Mouse (Mus musculus): ENCODE results near the gene Bcl7b. TPM values are rescaled to one million over a fixed set of nuclear protein-coding genes. Genes with fewer than 3 reads are reported as not detected.

Bcl7b gene
- polyA plus RNA-seq, 1 experiment: 50.3 TPM

DNA sequence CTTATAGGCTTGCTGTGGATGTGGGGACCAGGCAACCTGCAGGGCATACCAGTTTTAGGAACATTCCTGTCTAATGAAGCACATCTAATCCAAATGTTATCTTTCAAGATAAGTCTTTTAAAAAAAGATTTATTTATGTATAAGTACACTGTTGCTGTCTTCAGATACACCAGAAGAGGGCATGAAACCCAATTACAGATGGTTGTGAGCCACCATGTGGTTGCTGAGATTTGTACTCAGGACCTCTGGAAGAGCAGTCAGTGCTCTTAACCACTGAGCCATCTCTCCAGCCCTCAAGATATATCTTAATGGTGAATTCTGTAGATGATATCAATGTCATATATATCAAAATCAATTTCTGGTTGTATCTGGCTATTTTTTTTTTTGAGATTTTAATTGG is 22.1 kb upstream of the Bcl7b start:
- peaks cover 21% of the 10 kb centered on the region for H3K27me3 ChIP-seq (ENCODE audit: control insufficient read depth, insufficient read depth, insufficient read length)
- H3K79me3 ChIP-seq (ENCODE audit: low read depth): peaks cover 6% of the 10 kb centered on the region
- no peak overlapping the region for H3ac ChIP-seq (ENCODE audit: control insufficient read depth, insufficient read length, low read depth)
- no peaks in the 10 kb centered on the region for H3K36me3 ChIP-seq (ENCODE audit: control insufficient read depth, insufficient read depth)
- H3K4me3 ChIP-seq (ENCODE audit: insufficient read depth, poor library complexity, severe bottlenecking): no peak overlapping the region
- peaks cover 14% of the 10 kb centered on the region for H3K79me2 ChIP-seq (ENCODE audit: control insufficient read depth, insufficient read depth)
- TF ChIP-seq USF1 (IDR thresholded peaks at IDR 0.05; ENCODE audit: low read depth) (no peak), MYOG (IDR thresholded peaks at IDR 0.05; ENCODE audit: control insufficient read depth, extremely low read depth, insufficient read length) (no peak)

DNA sequence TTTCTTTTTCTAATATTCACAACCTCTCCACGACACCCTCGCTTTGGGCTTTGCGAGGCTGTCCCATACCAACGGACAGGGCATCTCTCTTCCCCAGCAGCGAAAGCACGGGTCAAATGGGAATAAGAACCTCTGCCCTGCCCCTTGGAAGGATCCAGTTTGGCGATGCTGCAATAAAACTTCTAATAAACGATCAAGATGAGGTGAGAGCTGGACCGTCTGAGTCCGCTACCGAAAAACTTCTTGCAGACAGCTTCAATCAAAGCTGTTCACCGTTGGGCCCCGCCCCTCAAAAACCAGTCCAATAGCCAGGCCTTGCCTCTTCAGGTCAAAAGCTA is 19.4 kb upstream of the Bcl7b start:
- H3K36me3 ChIP-seq (ENCODE audit: control insufficient read depth, insufficient read depth): peaks cover 8% of the 10 kb centered on the region
- TF ChIP-seq USF1 (IDR thresholded peaks at IDR 0.05; ENCODE audit: low read depth) (no peak), MYOG (IDR thresholded peaks at IDR 0.05; ENCODE audit: control insufficient read depth, extremely low read depth, insufficient read length) (no peak), MYOD1 (IDR thresholded peaks at IDR 0.05; ENCODE audit: control insufficient read depth, insufficient read length, low read depth) (no peak), CTCF (IDR thresholded peaks at IDR 0.05; ENCODE audit: control insufficient read depth, insufficient read depth, insufficient read length) (no peak), FOSL1 (IDR thresholded peaks at IDR 0.05; ENCODE audit: insufficient read depth, low read length, poor library complexity, severe bottlenecking) (no peak), MAX (IDR thresholded peaks at IDR 0.05) (no peak), CEBPB (IDR thresholded peaks at IDR 0.05; ENCODE audit: low read depth) (no peak)
- peak overlapping the region; percentile 59 for H3ac ChIP-seq (ENCODE audit: control insufficient read depth, insufficient read length, low read depth)
- H3K27me3 ChIP-seq (ENCODE audit: control insufficient read depth, insufficient read depth, insufficient read length): peaks cover under 1% of the 10 kb centered on the region
- H3K4me3 ChIP-seq (ENCODE audit: insufficient read depth, poor library complexity, severe bottlenecking): peak overlapping the region; percentile 30
- peaks cover 27% of the 10 kb centered on the region for H3K79me2 ChIP-seq (ENCODE audit: control insufficient read depth, insufficient read depth)
- peaks cover 7% of the 10 kb centered on the region for H3K79me3 ChIP-seq (ENCODE audit: low read depth)

DNA sequence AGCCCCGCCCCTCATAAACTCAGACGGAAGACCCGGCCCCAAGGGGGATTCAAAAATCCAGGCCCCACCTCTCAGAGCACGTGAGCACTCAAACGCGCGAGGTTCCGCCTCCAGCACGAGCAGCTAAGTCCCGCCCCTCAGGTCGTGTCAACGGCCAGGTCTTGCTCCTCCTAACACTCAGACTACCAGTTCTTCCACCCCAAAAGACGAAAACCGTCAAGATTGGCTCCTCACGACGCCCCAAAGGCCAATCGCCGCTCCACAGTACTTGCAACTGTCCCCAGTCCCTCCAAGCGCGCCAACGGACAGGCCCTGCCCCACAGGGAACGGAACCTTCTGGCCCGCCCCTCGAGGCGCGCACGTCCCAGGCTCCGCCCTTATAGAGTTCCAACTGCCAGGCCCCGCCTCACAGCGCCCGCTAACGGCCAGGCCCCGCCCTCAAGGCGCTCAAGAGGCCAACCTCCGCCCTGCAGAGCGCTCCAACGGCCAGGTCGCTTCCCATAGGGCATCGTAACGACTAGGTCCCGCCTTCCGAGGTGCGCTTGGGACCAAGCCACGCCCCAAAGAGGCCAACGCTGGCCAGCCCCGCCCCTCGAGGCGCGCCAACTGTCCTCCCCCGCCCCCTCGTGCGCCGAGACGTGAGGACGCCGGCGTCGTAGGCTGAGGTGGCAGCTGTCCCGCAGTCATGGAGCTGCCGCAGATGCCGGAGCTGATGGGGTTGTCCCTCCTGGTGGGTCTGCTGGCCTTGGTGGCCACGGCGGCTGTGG is 18.8 kb upstream of the Bcl7b start, which contains the start of gene Tbl2:
Gene Tbl2 (plus strand): TSS at position 605 of the 767 bp plus-strand sequence.
- TF ChIP-seq MAX (IDR thresholded peaks at IDR 0.05) (peak; percentile 45), USF1 (IDR thresholded peaks at IDR 0.05; ENCODE audit: low read depth) (peak; percentile 95), MYOD1 (IDR thresholded peaks at IDR 0.05; ENCODE audit: control insufficient read depth, insufficient read length, low read depth) (peak; percentile 19), MYOG (IDR thresholded peaks at IDR 0.05; ENCODE audit: control insufficient read depth, extremely low read depth, insufficient read length) (no peak), CTCF (IDR thresholded peaks at IDR 0.05; ENCODE audit: control insufficient read depth, insufficient read depth, insufficient read length) (no peak)
- peak within 1 kb of the TSS; percentile 82 for H3ac ChIP-seq (ENCODE audit: control insufficient read depth, insufficient read length, low read depth)
- H3K79me2 ChIP-seq (ENCODE audit: control insufficient read depth, insufficient read depth): peaks cover 27% of the 10 kb centered on the region
- H3K4me3 ChIP-seq (ENCODE audit: insufficient read depth, poor library complexity, severe bottlenecking): peak within 1 kb of the TSS; percentile 74
- H3K27me3 ChIP-seq (ENCODE audit: control insufficient read depth, insufficient read depth, insufficient read length): no peaks in the 10 kb centered on the region
- peaks cover 13% of the 10 kb centered on the region for H3K36me3 ChIP-seq (ENCODE audit: control insufficient read depth, insufficient read depth)
- peaks cover 7% of the 10 kb centered on the region for H3K79me3 ChIP-seq (ENCODE audit: low read depth)

DNA sequence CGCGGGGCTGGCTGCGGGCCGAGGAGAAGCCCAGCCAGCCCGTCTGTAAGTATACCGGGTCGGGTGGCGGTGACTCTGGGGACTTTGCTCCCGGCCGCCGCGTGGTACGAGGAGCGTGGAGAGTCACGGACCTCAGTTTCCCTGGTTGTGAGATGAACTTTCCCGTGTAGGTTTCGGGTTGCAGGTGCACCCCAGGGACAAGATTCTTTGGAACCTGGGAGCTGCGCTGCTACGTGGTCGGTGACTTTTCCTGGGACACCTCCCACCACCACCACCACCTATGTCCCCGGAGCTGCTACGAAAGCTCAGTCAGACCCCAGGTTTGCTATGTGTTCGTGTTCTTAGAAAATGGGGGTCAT is 18.3 kb upstream of the Bcl7b start:
- no peaks in the 10 kb centered on the region for H3K27me3 ChIP-seq (ENCODE audit: control insufficient read depth, insufficient read depth, insufficient read length)
- peaks cover 16% of the 10 kb centered on the region for H3K36me3 ChIP-seq (ENCODE audit: control insufficient read depth, insufficient read depth)
- TF ChIP-seq MAX (IDR thresholded peaks at IDR 0.05) (no peak), CTCF (IDR thresholded peaks at IDR 0.05; ENCODE audit: control insufficient read depth, insufficient read depth, insufficient read length) (no peak), MYOD1 (IDR thresholded peaks at IDR 0.05; ENCODE audit: control insufficient read depth, insufficient read length, low read depth) (no peak), MYOG (IDR thresholded peaks at IDR 0.05; ENCODE audit: control insufficient read depth, extremely low read depth, insufficient read length) (no peak), CEBPB (IDR thresholded peaks at IDR 0.05; ENCODE audit: low read depth) (no peak), USF1 (IDR thresholded peaks at IDR 0.05; ENCODE audit: low read depth) (no peak), FOSL1 (IDR thresholded peaks at IDR 0.05; ENCODE audit: insufficient read depth, low read length, poor library complexity, severe bottlenecking) (no peak)
- H3K79me2 ChIP-seq (ENCODE audit: control insufficient read depth, insufficient read depth): peaks cover 27% of the 10 kb centered on the region
- peak overlapping the region; percentile 74 for H3K4me3 ChIP-seq (ENCODE audit: insufficient read depth, poor library complexity, severe bottlenecking)
- peaks cover 7% of the 10 kb centered on the region for H3K79me3 ChIP-seq (ENCODE audit: low read depth)
- peak overlapping the region; percentile 82 for H3ac ChIP-seq (ENCODE audit: control insufficient read depth, insufficient read length, low read depth)

DNA sequence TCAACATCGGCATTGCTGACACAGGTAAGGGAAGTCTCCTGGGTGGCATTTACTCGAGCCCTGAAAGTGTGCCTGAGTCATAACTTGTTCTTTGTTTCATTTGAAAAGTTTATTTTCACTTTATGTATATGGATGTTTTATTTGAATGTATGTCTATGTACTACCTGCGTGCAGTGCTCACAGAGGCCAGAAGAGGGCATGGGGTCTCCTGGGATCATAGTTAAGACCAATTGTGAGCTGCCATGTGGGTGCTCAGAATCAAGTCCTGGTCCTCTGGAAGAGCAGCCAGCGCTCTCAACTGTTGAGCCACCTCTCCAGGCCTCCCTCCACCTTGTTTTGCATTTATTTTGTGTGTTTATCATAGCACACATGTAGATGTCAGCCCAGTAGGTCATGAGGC is 11.6 kb upstream of the Bcl7b start:
- H3K4me3 ChIP-seq (ENCODE audit: insufficient read depth, poor library complexity, severe bottlenecking): no peak overlapping the region
- H3K36me3 ChIP-seq (ENCODE audit: control insufficient read depth, insufficient read depth): peaks cover 65% of the 10 kb centered on the region
- TF ChIP-seq CEBPB (IDR thresholded peaks at IDR 0.05; ENCODE audit: low read depth) (no peak), MYOD1 (IDR thresholded peaks at IDR 0.05; ENCODE audit: control insufficient read depth, insufficient read length, low read depth) (no peak), MAX (IDR thresholded peaks at IDR 0.05) (no peak), MYOG (IDR thresholded peaks at IDR 0.05; ENCODE audit: control insufficient read depth, extremely low read depth, insufficient read length) (no peak), CTCF (IDR thresholded peaks at IDR 0.05; ENCODE audit: control insufficient read depth, insufficient read depth, insufficient read length) (no peak), FOSL1 (IDR thresholded peaks at IDR 0.05; ENCODE audit: insufficient read depth, low read length, poor library complexity, severe bottlenecking) (no peak), USF1 (IDR thresholded peaks at IDR 0.05; ENCODE audit: low read depth) (no peak)
- no peak overlapping the region for H3ac ChIP-seq (ENCODE audit: control insufficient read depth, insufficient read length, low read depth)
- no peaks in the 10 kb centered on the region for H3K27me3 ChIP-seq (ENCODE audit: control insufficient read depth, insufficient read depth, insufficient read length)
- no peaks in the 10 kb centered on the region for H3K79me3 ChIP-seq (ENCODE audit: low read depth)
- H3K79me2 ChIP-seq (ENCODE audit: control insufficient read depth, insufficient read depth): peaks cover 8% of the 10 kb centered on the region

DNA sequence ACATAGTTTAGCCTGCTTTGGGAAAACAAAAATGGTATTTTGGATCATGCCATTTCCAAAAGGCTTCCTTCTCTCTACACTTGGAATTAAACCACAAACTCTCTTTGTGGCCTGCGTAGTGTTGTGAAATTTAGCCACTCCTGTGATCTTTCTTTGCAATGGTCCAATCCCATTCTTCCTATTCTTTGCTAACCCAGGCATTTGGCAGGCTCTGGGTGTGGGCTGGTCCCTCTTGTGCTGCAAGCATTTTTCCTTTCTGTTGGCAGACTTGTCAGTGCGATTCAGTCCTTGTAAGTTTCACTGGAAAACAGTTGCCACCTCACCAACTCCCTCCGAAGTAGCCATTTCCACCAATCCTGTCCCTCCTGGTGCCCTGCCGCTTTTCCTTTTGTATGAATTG is 6.9 kb upstream of the Bcl7b start:
- TF ChIP-seq MYOG (IDR thresholded peaks at IDR 0.05; ENCODE audit: control insufficient read depth, extremely low read depth, insufficient read length) (no peak), CEBPB (IDR thresholded peaks at IDR 0.05; ENCODE audit: low read depth) (no peak), MAX (IDR thresholded peaks at IDR 0.05) (no peak), CTCF (IDR thresholded peaks at IDR 0.05; ENCODE audit: control insufficient read depth, insufficient read depth, insufficient read length) (no peak), FOSL1 (IDR thresholded peaks at IDR 0.05; ENCODE audit: insufficient read depth, low read length, poor library complexity, severe bottlenecking) (no peak), MYOD1 (IDR thresholded peaks at IDR 0.05; ENCODE audit: control insufficient read depth, insufficient read length, low read depth) (no peak), USF1 (IDR thresholded peaks at IDR 0.05; ENCODE audit: low read depth) (no peak)
- H3ac ChIP-seq (ENCODE audit: control insufficient read depth, insufficient read length, low read depth): no peak overlapping the region
- H3K36me3 ChIP-seq (ENCODE audit: control insufficient read depth, insufficient read depth): peaks cover 40% of the 10 kb centered on the region
- no peak overlapping the region for H3K4me3 ChIP-seq (ENCODE audit: insufficient read depth, poor library complexity, severe bottlenecking)
- no peaks in the 10 kb centered on the region for H3K79me3 ChIP-seq (ENCODE audit: low read depth)
- no peaks in the 10 kb centered on the region for H3K79me2 ChIP-seq (ENCODE audit: control insufficient read depth, insufficient read depth)
- no peaks in the 10 kb centered on the region for H3K27me3 ChIP-seq (ENCODE audit: control insufficient read depth, insufficient read depth, insufficient read length)
